Mouse (Mus musculus) heart, adult 2 months (tissue): ENCODE results near the gene Wtap.
"Not testable (repeated sequence)": the region's sequence is repeated elsewhere in the genome, so short reads cannot be mapped to it uniquely, and the experiment has no call there.

ENCODE experiments used
- CTCF ChIP-seq: fragments of 200-600 bp; IDR thresholded peaks from 2 replicates; pipeline ENCODE4 v1.8.1; 2022; ENCODE audit warnings: antibody characterized with exemption, mild to moderate bottlenecking, moderate library complexity
- EP300 ChIP-seq: fragments of 200-500 bp; IDR thresholded peaks from 2 replicates; pipeline ENCODE4 v1.6.1; 2011; ENCODE audit warnings: low read depth, low read length, control low read depth; ENCODE audit not compliant: insufficient read depth
- POLR2A ChIP-seq: fragments of 200-500 bp; IDR thresholded peaks from 2 replicates; pipeline ENCODE4 v1.6.1; 2011; ENCODE audit warnings: mild to moderate bottlenecking, low read depth, low read length, control low read depth; ENCODE audit not compliant: insufficient read depth

DNA sequence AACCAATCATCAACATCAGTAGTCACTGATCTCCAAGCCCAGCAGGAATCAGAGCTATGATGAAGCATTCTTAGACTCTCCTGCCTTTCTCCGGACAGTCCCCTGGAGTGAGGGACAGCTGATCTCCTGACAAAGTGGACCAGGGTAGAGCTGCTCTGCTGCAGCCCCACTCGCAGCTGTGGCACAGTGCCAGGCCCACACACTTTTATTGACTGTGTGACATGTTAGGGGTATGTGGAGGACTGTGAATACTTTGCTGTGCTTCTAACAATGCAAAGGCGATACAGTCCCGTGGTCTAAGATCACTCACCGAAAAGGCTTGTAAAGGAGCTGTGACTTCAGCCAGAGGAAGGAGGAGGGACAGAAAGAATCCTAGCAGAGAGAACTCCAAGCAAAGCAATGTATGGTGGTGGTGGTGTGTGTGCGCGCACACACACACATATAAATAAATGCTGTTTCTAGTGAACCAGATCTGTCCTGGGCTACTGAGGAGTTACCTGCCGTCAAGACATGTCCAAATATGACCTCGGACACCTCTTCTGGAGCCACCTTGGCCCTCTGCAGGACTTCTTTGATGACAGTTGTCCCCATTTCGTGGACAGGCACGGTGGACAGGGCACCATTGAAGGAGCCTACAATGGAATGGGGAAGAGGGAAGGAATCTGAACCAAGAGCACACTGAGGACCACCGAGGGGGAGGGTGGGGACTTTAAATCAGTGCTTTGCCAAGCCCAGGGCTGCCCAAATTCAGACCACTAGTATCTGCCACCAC, 54.4 kb downstream of the Wtap start:
- not testable (repeated sequence) for TF ChIP-seq POLR2A, EP300, CTCF
